Mouse (Mus musculus): Measurements from ENCODE around the gene 1700066M21Rik.

Gene 1700066M21Rik

GRCm38 (mm10) chr1:57394051-57394450 is 16.6 kb downstream of the 1700066M21Rik start:
- peak; percentile 80 to 84 for DNase-seq

DNA sequence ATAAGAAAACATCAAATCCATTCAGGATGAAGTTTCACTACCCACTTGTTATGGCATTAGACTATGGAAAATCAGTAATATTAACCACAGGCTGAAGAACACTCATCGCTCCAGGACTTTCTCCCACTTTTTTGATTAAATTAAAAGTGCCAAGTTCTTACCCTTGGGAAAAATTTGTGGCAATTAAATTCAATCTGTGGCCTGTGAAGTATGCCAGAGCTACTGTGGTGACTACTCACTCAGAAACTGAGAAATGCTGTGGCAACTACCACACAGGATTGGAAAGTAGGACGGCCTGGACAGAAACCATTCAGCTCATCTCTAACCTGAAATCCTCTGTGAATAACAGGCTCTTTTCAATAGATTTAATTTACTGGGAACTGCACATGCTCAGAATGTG is 22.9 kb downstream of the 1700066M21Rik start:
- DNase-seq = no peak

DNA sequence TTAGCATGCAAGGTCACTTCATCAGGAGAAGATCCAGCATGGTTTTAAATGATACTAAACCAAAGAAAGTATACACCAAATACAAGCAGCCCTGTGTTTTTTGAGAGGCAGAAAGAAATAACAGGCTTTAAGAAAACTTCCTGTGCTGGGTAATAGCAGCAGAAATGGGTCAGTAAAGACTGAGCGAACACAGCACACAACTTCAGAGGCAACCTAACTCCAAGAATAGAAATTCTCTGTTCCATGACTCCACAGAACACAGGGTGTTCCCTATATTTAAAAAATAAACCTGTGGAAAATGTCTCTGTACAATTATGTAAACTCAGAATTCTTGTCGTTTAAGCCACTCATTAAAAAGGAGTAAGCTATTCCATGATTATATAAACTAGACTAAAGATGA is 23.5 kb downstream of the 1700066M21Rik start:
- DNase-seq = no peak

DNA sequence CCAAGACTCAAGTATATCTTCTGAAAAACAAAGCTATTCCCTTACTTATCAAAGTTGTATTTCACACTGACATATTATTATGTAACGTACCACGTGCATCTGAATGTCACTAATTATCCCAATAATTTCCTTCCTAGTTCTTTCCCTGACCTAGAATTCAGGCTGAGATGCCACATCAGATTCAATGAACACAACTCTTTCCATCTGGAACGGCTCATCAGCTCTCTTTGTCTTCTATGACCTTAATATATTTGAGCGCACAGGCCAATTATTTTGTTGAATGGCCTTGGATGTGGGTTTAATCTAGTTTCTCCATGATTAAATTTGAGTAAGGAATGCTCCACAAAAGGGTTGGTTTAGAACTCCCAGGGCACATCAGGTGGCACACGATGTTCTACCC is 24.7 kb downstream of the 1700066M21Rik start:
- no peak for DNase-seq

GRCm38 (mm10) chr1:57406187-57407151 is 29.0 kb downstream of the 1700066M21Rik start, which contains the start of the genes Maip1 and Tyw5:
Gene Maip1, plus strand, starts transcription at chr1:57406328.
Gene Tyw5, minus strand, starts transcription at chr1:57407101.
- peak; percentile 88 to 90 for DNase-seq

- no peak for DNase-seq
Observed at GRCm38 (mm10) chr1:57408994-57409393, 31.6 kb downstream of the 1700066M21Rik start.

- no peak for DNase-seq
Observed at GRCm38 (mm10) chr1:57413397-57413796, 36.0 kb downstream of the 1700066M21Rik start.

DNA sequence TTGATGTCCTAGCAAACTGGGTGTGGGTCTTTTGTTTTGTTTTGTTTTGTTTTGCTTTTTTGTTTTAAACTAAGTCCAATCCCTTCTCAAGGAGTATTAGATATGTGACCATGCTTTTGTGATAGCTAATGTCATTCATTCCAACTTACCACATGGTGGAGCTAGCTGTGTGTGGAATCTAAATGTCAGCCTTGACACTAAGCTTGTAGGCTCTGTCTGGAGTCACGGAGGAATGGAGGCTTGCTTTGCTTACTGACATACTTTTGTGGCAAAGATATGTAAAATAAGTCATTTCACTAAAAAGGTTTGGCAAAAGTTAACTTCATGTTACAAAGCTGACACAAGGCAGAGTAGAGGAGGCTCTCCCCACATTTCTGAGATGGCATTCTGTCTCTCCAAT is 46.3 kb downstream of the 1700066M21Rik start:
- DNase-seq = peak; percentile 44 to 46

- DNase-seq = peak; percentile 95 to 97
Observed at GRCm38 (mm10) chr1:57428368-57429308, 51.2 kb downstream of the 1700066M21Rik start.

DNA sequence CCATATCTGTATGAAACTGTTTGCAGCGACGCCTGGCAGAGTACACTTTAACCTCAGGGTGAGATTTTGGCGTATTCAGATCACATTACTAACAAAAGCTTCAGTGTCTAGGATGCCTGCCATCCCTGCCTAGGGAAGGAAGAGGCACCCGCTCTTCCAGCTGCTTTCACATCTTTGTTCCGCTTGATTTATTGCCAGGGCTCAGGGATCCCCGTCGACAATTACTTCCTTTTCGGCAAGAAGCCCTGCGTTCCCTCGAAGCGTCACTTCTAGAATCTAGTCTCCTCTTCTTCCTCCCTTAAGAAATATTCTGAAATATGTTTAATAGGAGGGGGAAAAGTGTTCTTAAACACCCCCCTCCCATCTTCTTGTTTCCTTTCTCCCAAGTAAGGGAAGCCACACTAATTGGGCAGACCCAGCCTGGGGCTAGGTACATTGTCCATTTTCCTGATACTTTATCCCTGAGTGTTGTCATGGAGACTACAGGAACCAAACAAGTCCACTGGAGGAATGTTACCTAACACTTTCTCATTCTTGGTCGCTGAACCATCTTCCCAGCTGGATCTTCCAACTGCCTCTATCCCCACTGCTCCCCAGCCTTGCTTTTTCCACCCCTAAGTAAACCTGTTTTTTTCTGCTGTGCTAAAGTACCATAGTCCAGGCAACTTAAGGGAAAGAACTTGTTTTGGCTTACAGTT is 52.5 kb downstream of the 1700066M21Rik start:
- DNase-seq = peak; percentile 57 to 61

GRCm38 (mm10) chr1:57433141-57433540 is 55.7 kb downstream of the 1700066M21Rik start:
- DNase-seq = no peak
